Mouse (Mus musculus) monocyte, adult 2 months (primary cell): ENCODE data around the gene 4921517D22Rik.
A peak's percentile ranks its signal among the peaks of the same experiment; 100 is the strongest.
"Not testable (repeated sequence)": the region's sequence is repeated elsewhere in the genome, so short reads cannot be mapped to it uniquely, and the experiment has no call there.

Experiments
- DNase-seq, 2 experiments: peaks; one replicate each; pipeline ENCODE4 v3.0.0; 2022; ENCODE audit warnings: low spot score in 2 of 2, low read depth in 1 of 2

The 4921517D22Rik gene

GRCm38 (mm10) chr13:59694008-59694407 is at the start of gene 4921517D22Rik:
4921517D22Rik (minus strand) TSS chr13:59694108.
- DNase-seq: no peak

GRCm38 (mm10) chr13:59741697-59742096 is 47.8 kb upstream of the 4921517D22Rik start:
- DNase-seq: no peak

GRCm38 (mm10) chr13:59741096-59741495 is 47.2 kb upstream of the 4921517D22Rik start:
- no peak for DNase-seq

DNA sequence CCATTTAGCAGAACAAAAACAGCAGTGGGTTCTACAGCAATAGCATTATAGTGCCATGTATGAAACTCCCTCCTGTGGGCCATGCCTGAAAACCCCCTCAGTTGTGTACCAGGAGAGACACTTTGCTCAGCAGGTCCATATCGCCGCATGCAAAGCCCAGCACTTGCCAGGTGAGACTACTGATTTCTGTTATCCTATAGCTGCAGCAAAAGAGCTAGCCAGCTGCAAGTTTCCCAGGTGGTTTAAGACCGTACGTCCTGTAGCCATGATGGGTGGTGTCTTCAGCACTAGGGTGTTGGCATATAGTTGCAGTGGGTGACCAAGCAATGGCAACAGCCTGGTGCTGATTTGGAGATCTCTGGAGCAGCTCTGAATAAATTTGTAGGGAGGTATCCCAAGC is 45.5 kb upstream of the 4921517D22Rik start:
- DNase-seq: no peak

- DNase-seq: no peak
Measured at GRCm38 (mm10) chr13:59738455-59738854, 44.5 kb upstream of the 4921517D22Rik start.

DNA sequence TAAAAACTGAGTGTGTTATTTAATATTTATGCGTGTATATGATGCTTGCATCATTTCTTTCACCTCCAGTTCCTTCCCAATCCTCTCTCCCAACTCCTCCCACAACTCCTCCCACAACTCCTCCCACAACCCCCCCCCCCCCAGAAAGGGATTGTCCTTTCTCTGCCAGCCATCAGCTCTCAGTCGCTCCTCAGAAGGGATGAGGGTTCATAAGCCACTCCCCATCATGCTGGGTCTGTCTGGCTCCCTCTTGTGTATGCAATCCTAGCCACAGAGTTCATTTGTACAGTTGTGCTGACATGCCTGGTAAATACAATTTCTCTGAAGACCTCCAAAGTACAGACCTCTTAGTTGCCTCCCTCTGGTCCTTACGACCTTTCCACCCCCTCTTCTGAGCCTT is 41.3 kb upstream of the 4921517D22Rik start:
- DNase-seq: no peak

- not testable (repeated sequence) for DNase-seq
Measured at GRCm38 (mm10) chr13:59734347-59734746, 40.4 kb upstream of the 4921517D22Rik start.

DNA sequence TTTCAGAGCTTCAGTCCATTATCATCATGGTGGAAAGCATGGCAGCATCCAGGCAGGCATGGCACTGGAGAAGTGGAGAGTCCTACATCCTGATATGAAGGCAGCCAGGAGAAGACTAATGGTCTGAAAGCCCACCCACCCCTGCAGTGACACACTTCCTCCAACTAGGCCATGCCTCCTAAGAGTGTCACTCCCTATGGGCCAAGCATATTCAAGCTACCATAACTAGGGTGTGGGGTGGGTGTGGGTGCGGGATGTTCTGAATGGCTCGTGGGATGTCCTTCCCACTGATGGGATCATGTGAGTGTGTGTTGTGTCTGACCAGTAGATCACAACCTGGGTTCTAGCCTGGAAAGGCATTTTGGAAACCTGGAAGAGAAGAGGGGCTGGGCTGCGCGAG is 40.0 kb upstream of the 4921517D22Rik start:
- no peak for DNase-seq

DNA sequence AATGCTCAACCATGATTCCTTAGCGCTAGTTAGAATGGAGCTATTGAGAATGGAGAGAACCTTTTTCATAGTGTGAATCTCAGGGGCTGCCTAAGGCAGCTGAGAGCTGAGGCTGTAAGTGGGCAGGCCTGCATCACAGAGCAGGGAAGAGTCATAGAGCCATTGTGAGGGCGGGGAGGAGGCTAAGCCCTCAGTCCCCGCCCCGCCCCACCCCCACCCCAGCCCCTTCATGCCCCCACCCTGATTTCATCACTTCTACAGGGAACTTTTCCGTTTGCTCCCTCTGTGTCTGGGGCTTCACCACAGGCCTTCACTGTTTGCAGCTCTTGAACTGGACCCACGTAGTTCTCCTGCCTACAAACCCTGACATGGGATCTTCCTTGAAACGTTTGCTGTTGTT is 37.7 kb upstream of the 4921517D22Rik start, which contains the start of gene Spata31d1d:
Gene Spata31d1d, minus strand, starts transcription at position 101 of the 400 bp plus-strand sequence.
- DNase-seq: no peak

DNA sequence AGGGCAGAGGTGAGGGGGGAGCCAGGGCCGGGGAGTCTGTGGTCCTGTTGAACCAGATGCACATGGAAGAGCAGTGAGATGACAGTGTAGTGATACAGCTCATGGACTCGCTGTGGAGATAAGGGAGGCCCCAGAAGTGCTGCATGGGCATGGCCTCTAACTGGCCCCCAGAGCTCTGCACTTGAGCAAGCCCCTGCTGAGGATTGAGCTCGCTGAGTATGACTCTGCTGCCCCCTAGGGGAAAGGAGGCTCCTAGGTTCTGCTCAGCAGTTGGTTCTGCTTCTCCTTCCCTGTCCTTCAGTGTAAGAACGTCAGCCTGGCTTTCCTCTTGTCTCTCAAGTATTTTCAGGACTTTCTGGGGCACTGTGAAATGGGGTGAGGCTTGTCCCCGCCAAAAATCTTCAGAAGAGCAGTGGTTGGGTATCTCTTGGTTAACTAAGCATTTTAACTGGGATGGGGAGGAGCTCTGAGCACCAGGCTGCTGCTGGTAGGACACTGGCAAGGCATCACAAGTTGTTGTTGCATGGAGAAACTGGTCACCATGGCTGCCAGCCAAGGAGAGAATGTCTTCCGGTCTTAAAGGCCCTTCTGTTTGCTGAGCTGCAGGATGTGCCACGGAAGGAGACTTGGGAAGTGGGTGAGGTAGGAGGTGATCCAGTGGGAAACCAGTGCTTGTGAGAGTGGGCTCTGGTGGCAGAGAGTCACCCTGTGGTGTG is 34.6 kb upstream of the 4921517D22Rik start:
- peak; percentile 22 to 63 for DNase-seq

- no peak for DNase-seq
Measured at GRCm38 (mm10) chr13:59726139-59726867, 32.4 kb upstream of the 4921517D22Rik start.

- DNase-seq: not testable (repeated sequence)
Measured at GRCm38 (mm10) chr13:59722089-59722488, 28.2 kb upstream of the 4921517D22Rik start.

DNA sequence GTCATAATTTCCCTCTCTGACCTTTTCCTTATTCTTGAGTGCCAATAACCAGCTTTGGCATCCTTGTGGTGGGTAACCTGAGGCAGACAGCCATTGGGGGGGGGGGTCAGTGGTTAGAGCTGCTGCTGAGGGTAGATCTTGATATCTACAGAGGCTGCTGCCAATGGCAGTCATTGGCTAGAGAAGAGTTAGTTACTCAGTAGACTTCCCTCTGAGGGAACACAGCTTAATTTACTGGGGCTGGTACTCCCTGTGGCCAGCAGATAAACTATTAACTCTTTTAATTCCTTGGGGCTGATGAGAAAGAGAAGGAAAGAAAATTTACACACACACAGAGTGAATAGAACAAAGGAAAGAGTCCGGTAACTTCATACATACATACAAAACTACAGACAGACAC is 25.6 kb upstream of the 4921517D22Rik start:
- DNase-seq: no peak

GRCm38 (mm10) chr13:59718857-59719440 is 25.0 kb upstream of the 4921517D22Rik start:
- DNase-seq: not testable (repeated sequence)

DNA sequence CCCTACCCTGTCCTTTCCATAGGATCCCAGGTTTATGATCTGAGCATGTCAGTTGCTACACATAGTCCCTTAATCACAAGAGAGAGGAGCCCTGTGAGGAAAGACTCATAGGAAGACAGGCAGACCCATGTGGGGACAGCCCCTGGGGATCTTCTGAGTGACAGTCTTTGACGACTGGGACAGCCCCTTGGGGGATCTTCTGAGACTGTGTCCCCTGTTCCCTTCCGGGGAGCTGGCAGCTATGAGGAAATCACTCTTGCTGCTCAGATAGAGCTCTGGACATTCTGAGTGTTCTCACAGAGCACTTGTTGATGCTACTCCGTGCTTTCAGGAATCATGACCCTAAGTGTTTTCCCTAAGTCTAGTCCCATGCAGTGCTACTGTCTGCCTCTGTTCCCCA is 19.8 kb upstream of the 4921517D22Rik start:
- no peak for DNase-seq

GRCm38 (mm10) chr13:59711984-59712383 is 18.1 kb upstream of the 4921517D22Rik start, which contains the start of gene Spata31d1b:
Spata31d1b (plus strand) TSS chr13:59712284.
- not testable (repeated sequence) for DNase-seq

DNA sequence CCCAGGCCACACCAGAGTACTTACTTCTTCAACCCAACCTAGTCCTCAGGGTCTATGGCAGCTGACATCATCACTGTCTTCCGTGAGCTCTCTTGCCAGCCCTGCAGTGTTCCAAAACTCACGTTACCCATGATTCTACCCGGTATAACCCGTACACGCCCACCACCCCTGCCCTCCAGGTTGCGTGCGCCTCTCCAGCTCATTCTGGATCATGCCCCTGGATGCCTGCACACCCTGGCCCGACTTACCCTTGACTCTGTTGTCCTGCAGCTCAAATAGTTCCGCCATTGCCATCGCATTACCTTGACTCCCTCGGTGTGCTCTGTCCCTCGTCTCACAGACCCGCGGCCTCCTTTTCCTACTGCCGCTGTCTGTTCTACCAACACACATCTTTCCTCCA is 16.3 kb upstream of the 4921517D22Rik start, which contains the start of gene Spata31d1a:
Gene Spata31d1a, minus strand, starts transcription at position 101 of the 400 bp plus-strand sequence.
- no peak for DNase-seq

- no peak for DNase-seq
Measured at GRCm38 (mm10) chr13:59704562-59704961, 10.7 kb upstream of the 4921517D22Rik start.

DNA sequence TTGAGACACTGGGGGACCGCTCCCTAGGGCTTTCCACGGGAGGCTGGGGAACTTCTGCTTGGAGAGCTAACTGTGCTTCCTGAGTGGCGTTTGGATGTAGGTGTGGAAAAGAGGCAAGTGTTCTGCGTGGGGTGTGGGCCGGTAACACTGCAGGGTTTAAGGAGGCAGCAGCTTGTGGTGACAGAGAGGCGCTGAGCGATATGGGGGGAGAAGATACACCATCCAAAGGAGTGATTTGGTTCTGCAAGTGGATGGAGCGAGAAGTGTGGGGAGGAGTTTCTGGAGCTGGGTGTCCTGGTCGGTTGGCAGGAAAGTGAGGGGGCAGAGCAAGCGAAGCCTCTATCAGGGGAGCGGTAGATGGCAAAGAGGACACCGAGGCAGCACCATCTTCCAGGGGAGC is 9.6 kb upstream of the 4921517D22Rik start:
- no peak for DNase-seq

- DNase-seq: not testable (repeated sequence)
Measured at GRCm38 (mm10) chr13:59700137-59700536, 6.2 kb upstream of the 4921517D22Rik start.

GRCm38 (mm10) chr13:59699131-59699530 is 5.2 kb upstream of the 4921517D22Rik start:
- DNase-seq: no peak

DNA sequence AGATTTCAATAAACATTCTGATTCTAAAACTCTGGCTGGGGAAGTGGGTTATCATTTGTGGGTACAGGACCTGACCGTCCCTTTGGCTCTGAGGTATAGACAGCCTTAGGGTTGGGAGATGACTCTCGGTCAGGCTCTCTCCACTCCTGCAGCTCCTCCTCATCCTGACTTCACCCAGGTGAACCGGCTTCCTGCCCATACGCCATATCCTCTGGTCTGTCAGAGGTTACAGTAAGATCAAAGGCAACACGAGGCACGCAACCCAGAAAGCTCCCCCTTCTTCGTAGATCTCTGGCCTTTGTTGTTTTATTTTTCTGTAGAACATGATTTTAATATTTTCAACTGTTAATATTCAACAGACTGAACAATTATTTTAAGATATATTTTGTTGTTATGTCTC is 1.9 kb upstream of the 4921517D22Rik start:
- DNase-seq: no peak
